Mouse (Mus musculus): Measurements from ENCODE around the gene Pim1.

DNA sequence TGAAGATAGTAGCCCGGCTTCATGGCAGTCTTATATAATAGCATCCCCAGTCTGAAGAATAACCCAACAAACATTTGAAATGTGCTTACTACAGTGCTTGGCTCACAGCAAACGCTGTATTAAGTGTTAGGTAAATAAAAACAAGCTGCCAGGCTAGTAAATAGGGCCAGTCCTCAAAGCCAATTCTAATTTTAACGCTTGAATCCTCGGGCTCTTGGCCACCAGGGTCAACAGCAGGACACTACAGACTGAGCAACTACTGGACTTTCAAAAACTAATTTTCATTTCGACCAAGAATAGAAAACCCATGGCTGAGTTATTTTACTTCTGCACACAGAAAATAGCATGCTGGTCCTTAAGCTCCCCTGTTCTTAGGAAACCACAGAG is 30.4 kb upstream of the Pim1 start:
- no peak for TF ChIP-seq ZC3H11A (IDR thresholded peaks at IDR 0.05; ENCODE audit: borderline replicate concordance, low read depth, low read length)
- no peak for TF ChIP-seq CHD2 (IDR thresholded peaks at IDR 0.05; ENCODE audit: low read depth, low read length)

All from ES-E14 (cell line).